ENCODE assay signal across 15 mouse cellular contexts in the genomic region with DNA sequence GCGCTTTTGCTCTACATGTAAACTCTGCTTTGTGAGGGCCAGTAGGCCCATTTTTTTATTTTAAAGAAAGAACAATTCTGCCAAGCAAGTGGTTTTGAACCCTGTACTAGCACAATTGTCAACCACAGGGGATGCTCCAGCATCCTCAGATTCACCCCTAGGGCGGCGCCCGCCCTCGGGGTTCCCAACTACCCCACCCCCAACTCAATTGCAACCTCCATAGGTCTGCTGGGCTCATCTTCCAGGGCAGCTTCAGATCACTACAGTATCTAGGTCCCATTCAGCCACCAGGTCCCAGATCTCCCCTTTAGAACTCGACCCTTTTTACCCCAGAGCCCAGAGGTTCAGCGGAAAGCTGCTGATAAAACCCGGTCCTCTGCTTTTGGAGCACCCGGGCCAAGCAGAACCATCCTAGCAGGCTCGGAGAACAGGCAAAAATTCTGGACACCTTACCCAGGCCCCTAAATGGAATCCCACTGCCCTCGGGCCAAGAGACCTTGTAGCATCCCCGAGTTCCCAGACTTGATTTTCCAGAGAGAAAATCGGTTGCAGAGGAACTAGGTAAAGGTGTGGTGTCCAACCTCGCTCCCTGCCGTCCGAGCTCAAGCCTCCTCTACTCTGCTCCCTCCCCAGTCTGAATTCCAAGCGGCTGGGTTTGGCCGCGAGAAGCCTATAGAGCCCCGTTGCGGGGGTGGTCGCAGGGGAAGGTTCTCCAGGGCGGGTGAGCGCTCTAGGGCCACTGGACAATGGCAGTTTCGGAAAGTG. TPM values are rescaled to one million over a fixed set of nuclear protein-coding genes. Genes with fewer than 3 reads are reported as not detected.
DNase-seq lines count a peak whose midpoint lies in the region; ATAC-seq and TF ChIP-seq lines count a peak whose summit lies in the region.
"Had no signal": no experiment of that assay in that cellular context is flagged by ENCODE, and none has a peak within 500 bp of the region (broad histone marks: within the 10 kb centered on the region; RNA-seq: fewer than 3 reads in every experiment).

No protein-coding gene starts in this region.

- TF ChIP-seq POLR2A in spleen, adult 2 months (IDR thresholded peaks at IDR 0.05; ENCODE audit: low read depth, low read length), result no peak

- intact Hi-C loops in heart, postnatal 10 days (cut with DNase I), result loop anchor here (5.0 kb wide), 1 partner anchor 196 kb away; no protein-coding TSS in a partner anchor

- 0 out of 2 replicates have a peak overlapping the region, but pooled peaks have one; percentile 60 for H3K4me2 ChIP-seq in heart, embryonic 12.5 days
- H3K4me2 ChIP-seq in limb, embryonic 11.5 days (ENCODE audit: low read depth, severe bottlenecking), result no peak overlapping the region
- H3K4me2 ChIP-seq: liver, embryonic 15.5 days had no signal

- H3K36me3 ChIP-seq in heart, embryonic 12.5 days, result no peaks in the 10 kb centered on the region
- H3K36me3 ChIP-seq in spleen, adult 2 months (ENCODE audit: control insufficient read depth, insufficient read depth, low read length), result 0 out of 2 replicates have a peak, but pooled peaks cover 1% of the 10 kb centered on the region
- H3K36me3 ChIP-seq in limb, embryonic 11.5 days (ENCODE audit: control insufficient read depth, insufficient read depth, low read length), result no peaks in the 10 kb centered on the region
- H3K36me3 ChIP-seq: liver, embryonic 15.5 days had no signal

- H3K4me1 ChIP-seq in heart, embryonic 12.5 days (replicated peaks), result peaks cover 21% of the 10 kb centered on the region
- H3K4me1 ChIP-seq in spleen, adult 2 months (ENCODE audit: control insufficient read depth, insufficient read depth, insufficient read length), result peaks cover 8% of the 10 kb centered on the region; the same call in 1 of the 2 replicates
- peaks cover 17% of the 10 kb centered on the region for H3K4me1 ChIP-seq in limb, embryonic 11.5 days (ENCODE audit: control insufficient read depth, insufficient read depth, low read length)
- H3K4me1 ChIP-seq: liver, embryonic 15.5 days had no signal

- H3K27me3 ChIP-seq in heart, embryonic 12.5 days (replicated peaks), result peaks cover 90% of the 10 kb centered on the region
- no peaks in the 10 kb centered on the region for H3K27me3 ChIP-seq in spleen, adult 2 months (ENCODE audit: control insufficient read depth, insufficient read depth, low read length)
- peaks cover 88% of the 10 kb centered on the region for H3K27me3 ChIP-seq in limb, embryonic 11.5 days (ENCODE audit: control insufficient read depth, insufficient read depth, low read length)

- no peak for DNase-seq in heart, postnatal 10 days
- peak in 1 of 2 experiments; percentile 30 for DNase-seq in spleen, adult 2 months (ENCODE audit: low read depth in 1 of 2, low spot score in 2 of 2)
- no peak for DNase-seq in spleen, postnatal 14 days (ENCODE audit: low spot score in 2 of 2)
- peak; percentile 57 for DNase-seq in limb, embryonic 11.5 days (ENCODE audit: low spot score)
- no peak for DNase-seq in testis, postnatal 14 days (ENCODE audit: low spot score)
- DNase-seq in layer of hippocampus, adult 2 months (ENCODE audit: low spot score in 2 of 2), result no peak
- DNase-seq in right cerebral cortex, adult 2 months (ENCODE audit: low spot score in 2 of 2), result no peak
- DNase-seq: right cerebral cortex, postnatal 14 days; thymus, postnatal 25 days had no signal

- no peaks in the 10 kb centered on the region for H3K9me3 ChIP-seq in heart, embryonic 12.5 days (replicated peaks)
- no peaks in the 10 kb centered on the region for H3K9me3 ChIP-seq in limb, embryonic 11.5 days (ENCODE audit: control insufficient read depth, low read length)
- H3K9me3 ChIP-seq: liver, embryonic 15.5 days had no signal

- H3K27ac ChIP-seq in heart, embryonic 12.5 days (ENCODE audit: poor library complexity, severe bottlenecking), result no peak overlapping the region
- H3K27ac ChIP-seq in spleen, adult 2 months (ENCODE audit: insufficient read depth, low read length), result peak overlapping the region; percentile 97
- H3K27ac ChIP-seq in limb, embryonic 11.5 days (replicated peaks; ENCODE audit: low read depth, low read length), result no peak overlapping the region
- H3K27ac ChIP-seq in layer of hippocampus, adult 2 months, result no peak overlapping the region
- H3K27ac ChIP-seq: liver, embryonic 15.5 days had no signal

- H3K9ac ChIP-seq in heart, embryonic 12.5 days, result no peak overlapping the region
- H3K9ac ChIP-seq in limb, embryonic 11.5 days (ENCODE audit: low read length), result no peak overlapping the region
- H3K9ac ChIP-seq: liver, embryonic 15.5 days had no signal

- no peak for ATAC-seq in heart, embryonic 12.5 days (ENCODE audit: insufficient number of reproducible peaks, low FRiP score)
- no peak for ATAC-seq in limb, embryonic 11.5 days (ENCODE audit: insufficient number of reproducible peaks, low FRiP score, low TSS enrichment, low read depth)
- ATAC-seq: activated CD4-positive, CD25-positive, alpha-beta regulatory T cell, adult 4 months; CD4-positive, CD25-positive, alpha-beta regulatory T cell, adult 4 months had no signal

- WGBS in heart, embryonic 12.5 days, result 2% methylated on average over 25 of the region's 25 CpGs
- WGBS in spleen, adult 2 months, result 10% methylated on average over 25 of the region's 25 CpGs
- WGBS in limb, embryonic 11.5 days, result 2% methylated on average over 25 of the region's 25 CpGs

- H3K4me3 ChIP-seq in heart, embryonic 12.5 days, result peak overlapping the region; percentile 4; the same call in 1 of the 2 replicates
- H3K4me3 ChIP-seq in spleen, adult 2 months (ENCODE audit: extremely low read depth, insufficient read depth, insufficient read length), result peak overlapping the region; percentile 60
- H3K4me3 ChIP-seq in limb, embryonic 11.5 days (ENCODE audit: low read depth, low read length), result no peak overlapping the region
- no peak overlapping the region for H3K4me3 ChIP-seq in layer of hippocampus, adult 2 months
- H3K4me3 ChIP-seq: erythroblast, embryonic 14.5 days; liver, embryonic 15.5 days had no signal

- TF ChIP-seq CTCF in spleen, adult 2 months (IDR thresholded peaks at IDR 0.05; ENCODE audit: extremely low read depth, insufficient read depth, insufficient read length, insufficient replicate concordance), result no peak
- no peak for TF ChIP-seq CTCF in layer of hippocampus, adult 2 months (conservative IDR thresholded peaks at IDR 0.05)

RNA-seq across cellular contexts. Expression of gene Pax5, which starts 1.0 kb away (rescaled TPM):
- polyA plus RNA-seq in heart, embryonic 12.5 days (2016; fragmentation: Nextera tagmentation; extraction: Ambion mirVana), result not detected in 2 replicates
- 1 to 10 TPM; 1.1 to 1.2 TPM for total RNA-seq in heart, postnatal 10 days (2021)
- 131 and 166 TPM in 2 replicates for polyA plus RNA-seq in spleen, adult 2 months (2012; rRNA removed)
- not detected in 2 replicates for polyA plus RNA-seq in limb, embryonic 11.5 days (2014; fragmentation: Nextera tagmentation; extraction: Ambion mirVana)
- under 1 TPM; 0.10 to 0.38 TPM for total RNA-seq in layer of hippocampus, adult 2 months (2021)
- total RNA-seq: hematopoietic stem cell, adult 5-6 weeks had no signal

RNA-seq across cellular contexts. Expression of gene Zcchc7, which starts 44.4 kb away (rescaled TPM):
- 22.0 and 24.6 TPM in 2 replicates for polyA plus RNA-seq in heart, embryonic 12.5 days (2016; fragmentation: Nextera tagmentation; extraction: Ambion mirVana)
- 10 to 100 TPM; 19.1 to 19.9 TPM for total RNA-seq in heart, postnatal 10 days (2021)
- 10.1 and 13.3 TPM in 2 replicates for polyA plus RNA-seq in spleen, adult 2 months (2012; rRNA removed)
- polyA plus RNA-seq in limb, embryonic 11.5 days (2014; fragmentation: Nextera tagmentation; extraction: Ambion mirVana), result 22.3 and 22.9 TPM in 2 replicates
- total RNA-seq in layer of hippocampus, adult 2 months (2021), result 10 to 100 TPM; 72.4 to 80.1 TPM

Comparison
In these comparisons a context has a peak if more than half of its experiments do, and no peak if none do; other contexts are left out.
1. H3K4me3 ChIP-seq: peak in heart, embryonic 12.5 days (single experiment) and spleen, adult 2 months (single experiment); none in limb, embryonic 11.5 days (single experiment) and layer of hippocampus, adult 2 months (single experiment).
2. RNA of gene Pax5, which starts 1.0 kb away (polyA plus RNA-seq): 131 to 166 TPM in spleen, adult 2 months; not detected in heart, embryonic 12.5 days and not detected in limb, embryonic 11.5 days; every median in the first group is over 100 times any median in the second.